Mouse (Mus musculus) lung, embryonic 14.5 days (tissue): ENCODE data around the gene Zbtb39. TPM values are rescaled to one million over a fixed set of nuclear protein-coding genes. Genes with fewer than 3 reads are reported as not detected.
"Not testable (repeated sequence)": the region's sequence is repeated elsewhere in the genome, so short reads cannot be mapped to it uniquely, and the experiment has no call there.

Experiments used
- ATAC-seq: fragments of 200-750 bp; cut with Nextera tagmentation; 2 replicates; pipeline ENCODE4 v1.8.0; 2017; ENCODE audit warnings: mild to moderate bottlenecking, moderate TSS enrichment, moderate library complexity; ENCODE audit not compliant: insufficient read depth
- DNase-seq: peaks from one replicate; pipeline ENCODE4 v3.0.0-alpha.2; 2015
- H3K27ac ChIP-seq: fragments of 300-500 bp; sonication (generic); 2 replicates; pipeline ENCODE4 v1.5.1; 2014; ENCODE audit warnings: low read depth, mild to moderate bottlenecking, moderate library complexity
- H3K27me3 ChIP-seq: fragments of 300-500 bp; sonication (generic); 2 replicates; pipeline ENCODE4 v1.6.1; 2014; ENCODE audit warnings: low read length, control low read depth; ENCODE audit not compliant: insufficient read depth
- H3K36me3 ChIP-seq: fragments of 300-500 bp; sonication (generic); 2 replicates; pipeline ENCODE4 v1.6.1; 2014; ENCODE audit warnings: control low read depth; ENCODE audit not compliant: insufficient read depth
- H3K4me1 ChIP-seq: fragments of 300-500 bp; sonication (generic); 2 replicates; pipeline ENCODE4 v1.6.1; 2014; ENCODE audit warnings: antibody characterized with exemption, control low read depth; ENCODE audit not compliant: insufficient read depth
- H3K4me2 ChIP-seq: fragments of 300-500 bp; sonication (generic); 2 replicates; pipeline ENCODE4 v1.6.1; 2014; ENCODE audit warnings: mild to moderate bottlenecking
- H3K4me3 ChIP-seq: fragments of 300-500 bp; sonication (generic); 2 replicates; pipeline ENCODE4 v1.5.1; 2014; ENCODE audit warnings: low read depth, low read length
- H3K9ac ChIP-seq: fragments of 300-500 bp; sonication (generic); 2 replicates; pipeline ENCODE4 v1.6.1; 2014
- H3K9me3 ChIP-seq: fragments of 300-500 bp; sonication (generic); 2 replicates; pipeline ENCODE4 v1.6.1; 2016; ENCODE audit warnings: low read depth, low read length, control low read depth
- CTCF ChIP-seq: IDR thresholded peaks from 2 replicates; pipeline ENCODE4 v1.5.1; 2016; ENCODE audit warnings: antibody characterized with exemption, low read depth
- WGBS: fragments of 180-500 bp; shearing (Covaris S2); extraction: QIAGEN DNeasy Blood & Tissue Kit; methylation state at CpG from one replicate; pipeline ENCODE4 v1.1.7; 2014; 5-methylcytosine and 5-hydroxymethylcytosine counted together
- polyA plus RNA-seq: library from polyadenylated mRNA; unstranded; fragments of >200 nt; fragmentation: Nextera tagmentation; extraction: Ambion mirVana; gene quantifications from 2 replicates; pipeline ENCODE4 v1.2.1, GENCODE M21; 2014

Gene Zbtb39
- polyA plus RNA-seq, 1 experiment from 2014 or later = 4.4 TPM

DNA sequence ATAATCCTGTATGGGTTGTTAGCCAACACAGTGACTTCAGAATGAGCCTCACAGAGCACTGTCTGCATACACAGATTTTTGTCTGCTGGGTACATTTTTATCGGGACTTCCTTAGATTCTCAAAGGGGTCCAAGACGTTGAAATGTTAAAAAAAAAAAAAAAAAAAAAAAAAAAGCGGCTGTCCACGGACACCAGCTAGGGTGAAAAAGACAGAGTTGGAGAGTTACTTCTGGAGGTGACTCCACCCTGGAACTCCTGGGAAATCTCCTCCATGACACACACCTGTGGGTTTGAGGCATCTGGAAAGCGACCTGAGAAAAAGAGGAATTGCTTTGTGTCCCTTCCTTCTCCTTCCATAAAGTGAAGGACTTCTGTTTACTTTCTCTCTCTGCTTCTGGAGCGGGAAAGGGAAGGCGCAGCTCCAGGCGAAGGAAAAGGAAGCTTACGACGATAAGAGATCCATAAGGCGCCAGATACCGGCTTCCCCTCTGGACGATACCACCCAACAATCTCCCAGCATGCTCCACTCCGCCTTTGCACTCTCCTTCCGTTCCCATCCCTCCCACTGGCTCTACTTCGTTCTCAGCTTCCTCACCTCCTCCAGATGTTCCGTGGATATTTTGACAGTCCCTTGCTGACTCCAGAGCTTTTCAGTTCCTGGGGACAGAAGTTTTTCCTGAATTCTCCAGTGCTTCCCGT lies 16.6 kb downstream of the Zbtb39 start:
- Histone ChIP-seq H3K9me3 (no peaks in the 10 kb centered on the region), H3K4me2 (peak overlapping the region; percentile 59), H3K27me3 (no peaks in the 10 kb centered on the region), H3K4me3 (peak overlapping the region; percentile 10), H3K27ac (no peak overlapping the region), H3K4me1 (no peaks in the 10 kb centered on the region), H3K9ac (peak overlapping the region; percentile 20; the same call in 1 of the 2 replicates), H3K36me3 (no peaks in the 10 kb centered on the region)
- DNase-seq (peak; percentile 61), ATAC-seq (peak; percentile 58; the same call in 1 of the 2 replicates)
- no peak for TF ChIP-seq CTCF
- WGBS = 13% methylated on average over 17 of the region's 18 CpGs

DNA sequence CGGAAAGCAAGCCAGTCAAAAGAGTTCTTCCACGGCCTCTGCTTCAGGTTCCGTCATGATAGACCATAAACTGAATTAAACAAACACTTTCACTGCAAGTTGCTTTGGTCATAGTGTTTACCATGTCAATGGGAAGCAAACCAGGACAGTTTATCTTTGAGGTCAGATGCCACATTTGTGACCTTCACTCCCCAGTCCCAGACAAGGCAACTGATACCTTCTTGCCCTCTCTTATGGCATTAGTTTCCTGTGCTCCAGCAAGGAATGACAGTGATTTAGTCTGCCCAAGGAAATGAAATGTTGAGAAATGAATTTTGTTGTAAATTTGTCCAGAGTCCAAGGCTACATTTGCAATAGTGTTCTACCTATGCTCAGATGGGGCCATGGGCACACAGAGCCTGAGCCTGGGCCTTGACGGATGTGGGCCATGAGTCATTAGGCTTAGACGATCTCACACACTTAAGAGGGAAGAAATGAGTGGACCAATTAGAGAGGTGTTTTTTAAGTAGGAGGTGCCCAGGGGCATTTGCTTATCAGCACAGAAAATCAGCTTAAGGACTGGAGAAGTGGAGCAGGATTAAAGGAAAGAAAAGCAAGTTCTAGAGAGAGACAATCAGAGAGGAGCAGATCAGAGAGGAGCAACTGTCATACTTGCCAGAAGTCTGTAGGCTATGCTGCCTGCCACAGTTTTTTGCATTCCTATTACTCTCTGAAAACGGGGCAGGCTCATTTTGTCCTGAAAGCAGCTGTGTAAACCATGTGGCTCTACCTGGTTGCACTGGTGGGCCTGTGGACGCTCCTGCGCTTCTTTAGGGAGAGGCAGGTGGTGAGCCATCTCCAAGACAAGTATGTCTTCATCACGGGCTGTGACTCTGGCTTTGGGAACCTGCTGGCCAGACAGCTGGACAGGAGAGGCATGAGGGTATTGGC lies 20.1 kb downstream of the Zbtb39 start, which contains the start of the genes Rdh1 and Rdh16f1:
Gene Rdh1, plus strand, starts transcription at position 541 of the 930 bp plus-strand sequence.
Gene Rdh16f1, plus strand, starts transcription at position 607 of the 930 bp plus-strand sequence.
- no peak within 1 kb of the TSS for H3K9ac ChIP-seq
- DNase-seq = no peak
- no peak for ATAC-seq
- H3K27me3 ChIP-seq = no peaks in the 10 kb centered on the region
- no peak within 1 kb of the TSS for H3K4me3 ChIP-seq
- 55% methylated on average over 9 of the region's 9 CpGs for WGBS
- no peak for TF ChIP-seq CTCF
- no peaks in the 10 kb centered on the region for H3K36me3 ChIP-seq
- H3K27ac ChIP-seq = no peak within 1 kb of the TSS
- no peaks in the 10 kb centered on the region for H3K9me3 ChIP-seq
- no peaks in the 10 kb centered on the region for H3K4me1 ChIP-seq
- H3K4me2 ChIP-seq = no peak within 1 kb of the TSS

DNA sequence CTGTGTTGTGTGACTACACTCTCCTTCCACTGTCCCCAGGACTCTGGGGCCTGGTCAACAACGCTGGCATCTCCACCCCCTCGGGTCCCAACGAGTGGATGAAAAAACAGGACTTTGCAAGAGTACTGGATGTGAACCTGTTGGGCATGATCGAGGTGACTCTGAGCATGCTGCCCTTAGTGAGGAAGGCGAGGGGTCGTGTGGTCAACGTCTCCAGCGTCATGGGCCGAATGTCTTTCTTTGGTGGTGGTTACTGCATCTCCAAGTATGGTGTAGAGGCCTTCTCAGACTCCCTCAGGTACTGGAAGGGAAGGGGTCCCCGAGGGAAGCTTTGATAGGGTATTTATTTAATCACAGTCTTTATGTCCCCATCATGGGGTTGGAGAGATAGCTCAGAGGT lies 23.6 kb downstream of the Zbtb39 start:
- H3K27me3 ChIP-seq, H3K9ac ChIP-seq, H3K4me1 ChIP-seq, ATAC-seq, DNase-seq, H3K36me3 ChIP-seq, H3K4me2 ChIP-seq, H3K4me3 ChIP-seq, H3K9me3 ChIP-seq, H3K27ac ChIP-seq: not testable (repeated sequence)
- 79% methylated on average over 10 of the region's 10 CpGs for WGBS

DNA sequence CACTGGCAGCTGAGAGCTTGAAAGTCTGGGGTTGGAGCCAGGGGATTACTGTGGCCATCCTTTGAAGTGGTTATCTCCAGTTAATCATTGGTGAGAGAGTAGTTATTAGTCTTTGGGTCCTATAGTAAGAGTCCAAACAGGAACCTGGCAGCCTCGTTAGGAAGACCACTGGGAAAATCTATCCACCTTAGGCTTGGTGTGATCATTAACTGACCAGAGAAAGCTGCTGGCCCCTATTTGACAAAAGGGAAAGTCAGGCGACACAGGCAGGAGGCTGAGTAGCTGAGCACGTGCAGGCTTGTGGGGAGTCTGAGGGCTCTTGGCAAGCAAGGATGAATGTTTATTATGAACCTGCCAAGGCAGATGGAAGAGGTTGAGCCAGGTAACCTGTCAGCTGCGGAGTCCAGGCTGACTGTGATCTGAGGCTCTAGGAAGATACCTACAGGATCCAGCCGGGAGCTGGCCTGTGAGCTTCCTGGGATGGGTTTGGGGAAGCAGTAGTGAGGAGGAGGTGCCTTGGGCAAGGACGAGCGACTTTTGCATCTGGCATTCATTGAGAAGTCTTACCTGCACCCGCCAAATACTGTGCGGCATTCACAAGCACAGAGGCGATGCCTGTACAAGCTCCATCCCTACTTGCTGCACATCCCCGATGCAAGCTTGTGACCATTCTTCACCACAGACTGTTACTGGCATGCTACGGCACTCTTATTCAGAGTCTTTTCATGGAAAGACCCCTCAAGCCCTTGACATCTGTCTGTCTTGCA lies 24.8 kb downstream of the Zbtb39 start:
- H3K9ac ChIP-seq = no peak overlapping the region
- DNase-seq (no peak), ATAC-seq (no peak)
- no peak overlapping the region for H3K4me2 ChIP-seq
- no peaks in the 10 kb centered on the region for H3K36me3 ChIP-seq
- H3K27ac ChIP-seq = no peak overlapping the region
- H3K27me3 ChIP-seq = no peaks in the 10 kb centered on the region
- no peak overlapping the region for H3K4me3 ChIP-seq
- no peak for TF ChIP-seq CTCF
- 52% methylated on average over 12 of the region's 12 CpGs for WGBS
- H3K9me3 ChIP-seq = no peaks in the 10 kb centered on the region
- no peaks in the 10 kb centered on the region for H3K4me1 ChIP-seq

DNA sequence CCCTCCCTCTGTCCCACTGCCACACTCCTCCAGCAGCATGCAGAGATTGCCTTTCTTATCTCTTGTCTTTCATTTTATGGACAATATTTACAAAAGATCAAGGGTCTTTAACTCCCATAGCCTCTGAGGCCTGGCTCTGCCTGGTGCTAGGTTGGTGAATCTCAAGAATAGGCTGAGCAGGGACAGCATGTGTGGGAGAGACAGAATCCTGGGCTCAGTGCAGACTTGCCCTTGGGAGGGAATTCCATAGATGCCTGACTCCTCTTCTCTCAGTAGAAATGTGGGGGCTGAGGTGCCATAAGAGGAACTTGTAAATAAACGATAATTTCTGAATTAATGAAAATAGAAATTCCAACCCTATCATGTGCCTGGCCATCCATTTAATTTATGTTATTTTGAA lies 27.2 kb downstream of the Zbtb39 start:
- no peaks in the 10 kb centered on the region for H3K36me3 ChIP-seq
- no peak overlapping the region for H3K9ac ChIP-seq
- no peak overlapping the region for H3K4me2 ChIP-seq
- ATAC-seq (no peak), DNase-seq (no peak)
- no peak for TF ChIP-seq CTCF
- H3K9me3 ChIP-seq = no peaks in the 10 kb centered on the region
- H3K27me3 ChIP-seq = no peaks in the 10 kb centered on the region
- no peak overlapping the region for H3K4me3 ChIP-seq
- H3K27ac ChIP-seq = no peak overlapping the region
- 76% methylated on average over 1 of the region's 1 CpGs for WGBS
- no peaks in the 10 kb centered on the region for H3K4me1 ChIP-seq

DNA sequence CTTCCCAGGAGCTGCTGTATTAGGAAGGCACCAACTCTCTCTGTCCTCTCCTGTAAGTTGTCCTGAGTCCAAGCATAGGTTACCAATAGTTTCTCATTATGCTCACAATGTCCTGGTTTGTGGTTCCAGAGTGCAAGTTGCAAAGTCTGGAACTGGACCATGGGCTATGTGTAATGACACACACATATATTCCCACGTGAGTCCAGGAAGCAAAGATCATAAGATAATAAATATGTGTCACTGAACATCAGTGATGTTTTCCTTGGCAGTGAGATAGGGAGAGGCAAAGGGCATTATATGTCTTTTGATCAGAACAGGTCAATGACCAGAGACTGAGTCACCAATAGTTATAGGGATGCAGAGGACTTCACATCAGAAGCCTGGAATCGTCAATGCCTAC lies 36.7 kb downstream of the Zbtb39 start, which contains the start of gene Rdh9:
Gene Rdh9, plus strand, starts transcription at position 376 of the 400 bp plus-strand sequence.
- TF ChIP-seq CTCF = no peak
- H3K9me3 ChIP-seq = no peaks in the 10 kb centered on the region
- H3K4me3 ChIP-seq = no peak within 1 kb of the TSS
- 72% methylated on average over 2 of the region's 2 CpGs for WGBS
- no peak within 1 kb of the TSS for H3K4me2 ChIP-seq
- DNase-seq = no peak
- no peaks in the 10 kb centered on the region for H3K27me3 ChIP-seq
- ATAC-seq = no peak
- H3K36me3 ChIP-seq = no peaks in the 10 kb centered on the region
- H3K9ac ChIP-seq = no peak within 1 kb of the TSS
- no peaks in the 10 kb centered on the region for H3K4me1 ChIP-seq
- H3K27ac ChIP-seq = no peak within 1 kb of the TSS

DNA sequence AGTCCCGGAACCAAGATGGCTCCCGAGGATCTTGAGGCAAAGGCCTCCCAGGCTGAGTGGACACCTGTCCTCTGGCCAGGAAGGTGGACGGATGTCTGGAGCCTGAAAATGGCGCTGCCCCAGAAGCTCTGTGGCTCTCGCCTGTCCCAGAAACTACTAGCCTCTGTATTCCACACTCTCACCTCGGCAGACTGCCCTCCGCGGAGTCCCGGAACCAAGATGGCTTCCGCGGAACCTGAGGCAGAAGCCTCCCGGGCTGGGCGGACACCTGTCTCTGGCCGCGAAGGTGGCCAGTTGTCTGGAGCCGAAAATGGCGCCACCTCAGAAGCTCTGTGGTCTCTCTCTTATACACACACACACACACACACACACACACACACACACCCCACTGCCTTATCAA lies 43.0 kb downstream of the Zbtb39 start:
- not testable (repeated sequence) for H3K27ac ChIP-seq, H3K9ac ChIP-seq, H3K36me3 ChIP-seq, ATAC-seq, H3K4me1 ChIP-seq, H3K4me3 ChIP-seq, H3K9me3 ChIP-seq, DNase-seq, H3K27me3 ChIP-seq, H3K4me2 ChIP-seq
- 94% methylated on average over 17 of the region's 17 CpGs for WGBS

DNA sequence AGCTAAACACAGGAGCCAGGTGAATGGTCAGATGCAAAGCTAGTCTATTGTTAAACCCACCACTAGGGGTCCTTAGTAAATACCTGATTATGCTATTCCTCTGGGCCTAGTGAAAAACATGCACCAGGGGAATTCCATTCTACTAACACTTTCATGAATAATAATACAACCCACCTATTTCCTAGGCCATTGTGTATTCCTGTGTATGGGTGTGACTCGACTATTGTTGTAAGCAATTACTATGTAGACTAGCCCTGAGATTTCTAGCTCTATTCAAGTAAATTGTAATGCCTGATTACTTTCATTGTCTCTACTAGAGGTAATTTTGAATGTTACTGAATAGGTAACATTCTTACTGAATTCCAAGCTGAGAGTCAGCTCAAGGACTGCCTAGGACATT lies 46.1 kb downstream of the Zbtb39 start:
- not testable (repeated sequence) for H3K9me3 ChIP-seq, H3K27ac ChIP-seq, H3K4me1 ChIP-seq, H3K9ac ChIP-seq, H3K36me3 ChIP-seq, H3K27me3 ChIP-seq, ATAC-seq, H3K4me3 ChIP-seq, H3K4me2 ChIP-seq, DNase-seq
- 92% methylated on average over 1 of the region's 1 CpGs for WGBS
